Mouse (Mus musculus) small intestine, adult 2 months (tissue): ENCODE data around the gene Ankrd11.

Source experiments
- CTCF ChIP-seq: fragments of 200-500 bp; IDR thresholded peaks from 2 replicates; pipeline ENCODE4 v1.5.1; 2012; ENCODE audit warnings: low read depth, mild to moderate bottlenecking, control low read depth, inconsistent platforms, low read length, moderate library complexity, mixed read lengths; ENCODE audit not compliant: insufficient replicate concordance, insufficient read length; ENCODE audit errors: extremely low read depth
- POLR2A ChIP-seq: fragments of 200-500 bp; IDR thresholded peaks from 2 replicates; pipeline ENCODE4 v1.6.1; 2012; ENCODE audit warnings: low read depth, mild to moderate bottlenecking, control low read depth, inconsistent platforms, low read length, moderate library complexity

- no peak for TF ChIP-seq CTCF
- TF ChIP-seq POLR2A: no peak
Measured at GRCm38 (mm10) chr8:122960323-122960722, 81.8 kb downstream of the Ankrd11 start.
